8 mouse cellular contexts compared by ENCODE assay signal in genomic region chr8:124617266-124617869, GRCm38 (mm10). TPM values are rescaled to one million over a fixed set of nuclear protein-coding genes. Genes with fewer than 3 reads are reported as not detected.
A peak's percentile ranks its signal among the peaks of the same experiment; 100 is the strongest.
DNase-seq lines count a peak whose midpoint lies in the region; ATAC-seq lines count a peak whose summit lies in the region.

No protein-coding gene starts in this region.

- DNase-seq in NIH3T3 (ENCODE audit: low read depth): peak; percentile 91
- DNase-seq in cerebellum, postnatal 10 days: peak; percentile 92 to 94
- DNase-seq in frontal cortex, postnatal 14 days (ENCODE audit: low spot score in 2 of 2): peak; percentile 66 to 87
- peak; percentile 91 to 92 for DNase-seq in layer of hippocampus, postnatal 14 days (ENCODE audit: low spot score in 2 of 2)
- peak; percentile 89 for DNase-seq in lung, postnatal 10 days
- peak; percentile 76 for DNase-seq in ovary, postnatal 14 days (ENCODE audit: low spot score)
- DNase-seq in thymus, postnatal 14 days: peak; percentile 70

- ATAC-seq in hindbrain, embryonic 13.5 days (ENCODE audit: low FRiP score): peak; percentile 79

- H3K9ac ChIP-seq in hindbrain, embryonic 13.5 days: peak overlapping the region; percentile 64

- H3K27ac ChIP-seq in hindbrain, embryonic 13.5 days: peak overlapping the region; percentile 2; the same call in 1 of the 2 replicates

- peaks cover 13% of the 10 kb centered on the region for H3K27me3 ChIP-seq in hindbrain, embryonic 13.5 days

- H3K4me1 ChIP-seq in hindbrain, embryonic 13.5 days (replicated peaks): peaks cover 13% of the 10 kb centered on the region

- WGBS in hindbrain, embryonic 13.5 days: 14% methylated on average over 17 of the region's 17 CpGs

- H3K4me3 ChIP-seq in hindbrain, embryonic 13.5 days: peak overlapping the region; percentile 40

- no peaks in the 10 kb centered on the region for H3K36me3 ChIP-seq in hindbrain, embryonic 13.5 days

- H3K4me2 ChIP-seq in hindbrain, embryonic 13.5 days: peak overlapping the region; percentile 58

- H3K9me3 ChIP-seq in hindbrain, embryonic 13.5 days: no peaks in the 10 kb centered on the region

RNA-seq across cellular contexts. Expression of gene Capn9, which starts 41.5 kb away (rescaled TPM):
- polyA plus RNA-seq in hindbrain, embryonic 13.5 days (2015; fragmentation: Nextera tagmentation; extraction: Ambion mirVana): 0.06 and 0.10 TPM in 2 replicates
- under 1 TPM in 1 of 2 experiments, not detected in 1; 0.18 TPM for total RNA-seq in layer of hippocampus, postnatal 14 days (2021)

RNA-seq across cellular contexts. Expression of gene 2310022B05Rik, which starts 45.8 kb away (rescaled TPM):
- 18.4 and 19.1 TPM in 2 replicates for polyA plus RNA-seq in hindbrain, embryonic 13.5 days (2015; fragmentation: Nextera tagmentation; extraction: Ambion mirVana)
- total RNA-seq in layer of hippocampus, postnatal 14 days (2021): 10 to 100 TPM; 94.7 to 99.2 TPM

RNA-seq across cellular contexts. Expression of gene Agt, which starts 47.9 kb away (rescaled TPM):
- 0.17 and 0.26 TPM in 2 replicates for polyA plus RNA-seq in hindbrain, embryonic 13.5 days (2015; fragmentation: Nextera tagmentation; extraction: Ambion mirVana)
- total RNA-seq in layer of hippocampus, postnatal 14 days (2021): 10 to 100 TPM; 56.4 to 82.1 TPM

Comparison
In these comparisons a context has a peak if more than half of its experiments do, and no peak if none do; other contexts are left out.
1. Peak in every context shown above with its lines: DNase-seq, ATAC-seq, H3K4me3 ChIP-seq and H3K27ac ChIP-seq.